Mouse (Mus musculus) kidney, adult 9 months (tissue): ENCODE measurements around the gene Socs2.
"Not testable (repeated sequence)": the region's sequence is repeated elsewhere in the genome, so short reads cannot be mapped to it uniquely, and the experiment has no call there.

ENCODE experiments used
- DNase-seq: peaks from one replicate; pipeline ENCODE4 v3.0.0; 2022

The Socs2 gene

GRCm38 (mm10) chr10:95390871-95391270 lies 26.1 kb downstream of the Socs2 start:
- DNase-seq: no peak

GRCm38 (mm10) chr10:95389805-95390204 lies 27.2 kb downstream of the Socs2 start:
- not testable (repeated sequence) for DNase-seq

GRCm38 (mm10) chr10:95388821-95389477 lies 28.0 kb downstream of the Socs2 start:
- DNase-seq: peak; percentile 66

GRCm38 (mm10) chr10:95386527-95386926 lies 30.5 kb downstream of the Socs2 start:
- no peak for DNase-seq

- no peak for DNase-seq
Measured at GRCm38 (mm10) chr10:95385801-95386203, 31.2 kb downstream of the Socs2 start.

GRCm38 (mm10) chr10:95385081-95385480 lies 31.9 kb downstream of the Socs2 start:
- DNase-seq: no peak

GRCm38 (mm10) chr10:95384446-95384845 lies 32.5 kb downstream of the Socs2 start:
- DNase-seq: no peak

- no peak for DNase-seq
Measured at GRCm38 (mm10) chr10:95373340-95373739, 43.6 kb downstream of the Socs2 start.

GRCm38 (mm10) chr10:95371942-95372341 lies 45.0 kb downstream of the Socs2 start:
- no peak for DNase-seq

GRCm38 (mm10) chr10:95369190-95369589 lies 47.8 kb downstream of the Socs2 start:
- no peak for DNase-seq

GRCm38 (mm10) chr10:95368151-95368550 lies 48.8 kb downstream of the Socs2 start:
- DNase-seq: no peak

- no peak for DNase-seq
Measured at GRCm38 (mm10) chr10:95367661-95368089, 49.3 kb downstream of the Socs2 start.

GRCm38 (mm10) chr10:95367241-95367640 lies 49.7 kb downstream of the Socs2 start:
- DNase-seq: no peak

- no peak for DNase-seq
Measured at GRCm38 (mm10) chr10:95362326-95362725, 54.7 kb downstream of the Socs2 start.

GRCm38 (mm10) chr10:95361260-95361841 lies 55.6 kb downstream of the Socs2 start:
- DNase-seq: no peak

- DNase-seq: no peak
Measured at GRCm38 (mm10) chr10:95360048-95360447, 56.9 kb downstream of the Socs2 start.

GRCm38 (mm10) chr10:95357721-95358120 lies 59.3 kb downstream of the Socs2 start:
- no peak for DNase-seq

- DNase-seq: no peak
Measured at GRCm38 (mm10) chr10:95356711-95357110, 60.3 kb downstream of the Socs2 start.

- no peak for DNase-seq
Measured at GRCm38 (mm10) chr10:95355678-95356268, 61.2 kb downstream of the Socs2 start.

GRCm38 (mm10) chr10:95354673-95355072 lies 62.3 kb downstream of the Socs2 start:
- no peak for DNase-seq

GRCm38 (mm10) chr10:95354047-95354446 lies 62.9 kb downstream of the Socs2 start:
- DNase-seq: no peak

GRCm38 (mm10) chr10:95348457-95348856 lies 68.5 kb downstream of the Socs2 start:
- no peak for DNase-seq

- DNase-seq: no peak
Measured at GRCm38 (mm10) chr10:95347776-95348175, 69.2 kb downstream of the Socs2 start.

GRCm38 (mm10) chr10:95342833-95343590 lies 74.0 kb downstream of the Socs2 start:
- DNase-seq: no peak
